Mouse (Mus musculus): Measurements from ENCODE around the gene Gm44973.

GRCm38 (mm10) chr7:5062360-5063001, 47.2 kb downstream of the Gm44973 start:
- TF ChIP-seq CTCF (IDR thresholded peaks at IDR 0.05; ENCODE audit: borderline replicate concordance, insufficient read depth, low read length) (no peak), POLR2A (IDR thresholded peaks at IDR 0.05; ENCODE audit: low read depth, low read length) (0 out of 2 replicates have a peak, but pooled peaks have one; percentile 37)
